Mouse (Mus musculus): Measurements from ENCODE around the gene Mettl1.
"Not testable (repeated sequence)": the region's sequence is repeated elsewhere in the genome, so short reads cannot be mapped to it uniquely, and the experiment has no call there.

GRCm38 (mm10) chr10:127072969-127073368 is 31.8 kb downstream of the Mettl1 start:
- TF ChIP-seq CTCF, EP300 (IDR thresholded peaks at IDR 0.05; ENCODE audit: low read depth): not testable (repeated sequence)
